Mouse (Mus musculus): ENCODE results near the gene Ifi203.

DNA sequence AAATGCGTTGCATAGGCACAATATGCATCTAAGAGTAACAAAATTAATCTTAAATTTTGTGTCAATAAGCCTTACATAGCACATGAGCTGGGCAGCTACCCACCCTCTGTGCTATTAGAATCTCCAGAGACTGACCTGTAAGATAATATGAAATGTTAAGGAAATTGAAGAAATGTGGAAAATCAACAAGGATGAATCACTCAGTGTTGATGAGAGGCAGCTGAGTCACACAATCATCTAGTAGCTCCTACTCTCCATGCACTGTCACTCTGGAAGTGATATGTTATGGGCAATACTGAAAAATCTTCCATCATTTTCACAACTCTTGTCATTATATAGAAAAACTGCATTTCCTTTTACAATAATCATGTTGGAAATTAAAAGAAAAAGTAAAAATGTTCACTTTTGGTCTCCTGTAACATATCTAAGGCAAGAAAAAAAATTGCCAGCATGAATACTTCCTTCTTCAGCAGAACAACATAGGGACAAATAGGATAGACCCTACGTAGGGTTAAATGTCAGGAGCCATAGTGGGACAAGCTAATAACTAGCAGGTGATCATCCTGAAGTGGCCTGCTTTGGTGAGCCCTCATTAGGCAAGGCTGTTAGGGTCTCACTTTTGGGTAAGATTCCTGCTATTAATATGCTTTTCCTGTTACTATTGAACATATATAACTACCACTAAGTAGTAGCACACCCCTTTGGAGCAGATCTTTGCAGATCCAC lies 12.8 kb upstream of the Ifi203 start:
- TF ChIP-seq CTCF (IDR thresholded peaks at IDR 0.05; ENCODE audit: low read depth) (no peak), EP300 (optimal IDR thresholded peaks at IDR 0.05) (no peak)

Data from stomach, postnatal 0 days (tissue).